Mouse (Mus musculus) liver, postnatal 0 days (tissue): ENCODE data around the gene Dsp.

Experiments
- CTCF ChIP-seq: sonication (generic); IDR thresholded peaks from 2 replicates; pipeline ENCODE4 v1.5.1; 2016; ENCODE audit warnings: antibody characterized with exemption, low read depth
- EP300 ChIP-seq: IDR thresholded peaks from 2 replicates; pipeline ENCODE4 v1.6.1; 2016; ENCODE audit warnings: antibody characterized with exemption, low read depth, mild to moderate bottlenecking

GRCm38 (mm10) chr13:38144962-38145713, 6.0 kb upstream of the Dsp start:
- TF ChIP-seq CTCF (no peak), EP300 (no peak)
